Mouse (Mus musculus) kidney, embryonic 14.5 days (tissue): ENCODE measurements at regions not wholly inside any gene's neighbourhood (a gene's known extent, or its start where the extent isn't known, plus 50 kb on each side); places are given as distances from the start of the nearest gene placed in this dataset.

Source experiments
- ATAC-seq: fragments of 200-750 bp; cut with Nextera tagmentation; 2 replicates; pipeline ENCODE4 v1.8.0; 2017; ENCODE audit warnings: moderate number of reproducible peaks, mild to moderate bottlenecking, moderate TSS enrichment, moderate library complexity; ENCODE audit not compliant: low FRiP score, low TSS enrichment
- H3K27ac ChIP-seq: fragments of 300-500 bp; sonication (generic); 2 replicates; pipeline ENCODE4 v1.5.1; 2014; ENCODE audit warnings: low read depth, mild to moderate bottlenecking, low read length, moderate library complexity, mixed read lengths
- H3K27me3 ChIP-seq: fragments of 300-500 bp; sonication (generic); 2 replicates; pipeline ENCODE4 v1.6.1; 2014; ENCODE audit warnings: mild to moderate bottlenecking, low read length; ENCODE audit not compliant: control insufficient read depth, insufficient read depth
- H3K36me3 ChIP-seq: fragments of 300-500 bp; sonication (generic); 2 replicates; pipeline ENCODE4 v1.6.1; 2014; ENCODE audit warnings: low read length, mixed read lengths; ENCODE audit not compliant: control insufficient read depth, insufficient read depth
- H3K4me1 ChIP-seq: fragments of 300-500 bp; sonication (generic); 2 replicates; pipeline ENCODE4 v1.6.1; 2014; ENCODE audit warnings: low read length, mixed read lengths; ENCODE audit not compliant: control insufficient read depth, insufficient read depth
- H3K4me2 ChIP-seq: fragments of 300-500 bp; sonication (generic); replicated peaks from 2 replicates; pipeline ENCODE4 v1.6.1; 2014; ENCODE audit warnings: low read depth, mild to moderate bottlenecking, low read length
- H3K4me3 ChIP-seq: fragments of 300-500 bp; sonication (generic); 2 replicates; pipeline ENCODE4 v1.5.1; 2014; ENCODE audit warnings: mild to moderate bottlenecking, low read length
- H3K9ac ChIP-seq: fragments of 300-500 bp; sonication (generic); 2 replicates; pipeline ENCODE4 v1.6.1; 2014; ENCODE audit warnings: low read depth, mild to moderate bottlenecking, low read length, moderate library complexity
- H3K9me3 ChIP-seq: fragments of 300-500 bp; sonication (generic); 2 replicates; pipeline ENCODE4 v1.6.1; 2016; ENCODE audit warnings: low read length; ENCODE audit not compliant: control insufficient read depth
- WGBS: fragments of 180-500 bp; shearing (Covaris S2); extraction: QIAGEN DNeasy Blood & Tissue Kit; methylation state at CpG from one replicate; pipeline ENCODE4 v1.1.7; 2014; 5-methylcytosine and 5-hydroxymethylcytosine counted together

- Histone ChIP-seq H3K27me3 (no peaks in the 10 kb centered on the region), H3K9ac (peak overlapping the region; percentile 57), H3K4me1 (peaks cover 21% of the 10 kb centered on the region), H3K9me3 (no peaks in the 10 kb centered on the region), H3K27ac (peak overlapping the region; percentile 89), H3K4me2 (peak overlapping the region; percentile 56), H3K36me3 (no peaks in the 10 kb centered on the region), H3K4me3 (peak overlapping the region; percentile 34)
- ATAC-seq, result peak; percentile 97
- 1% methylated on average over 20 of the region's 21 CpGs for WGBS
Measured at GRCm38 (mm10) chr2:160451481-160452238, 84.8 kb upstream of the Mafb start.

- Histone ChIP-seq H3K27me3 (no peaks in the 10 kb centered on the region), H3K27ac (peak overlapping the region; percentile 89; the same call in 1 of the 2 replicates), H3K4me3 (peak overlapping the region; percentile 34), H3K9me3 (no peaks in the 10 kb centered on the region), H3K9ac (peak overlapping the region; percentile 57), H3K36me3 (no peaks in the 10 kb centered on the region), H3K4me1 (peaks cover 21% of the 10 kb centered on the region), H3K4me2 (peak overlapping the region; percentile 56)
- 29% methylated on average over 6 of the region's 6 CpGs for WGBS
- ATAC-seq, result no peak
Measured at GRCm38 (mm10) chr2:160452239-160452530, 85.3 kb upstream of the Mafb start.

GRCm38 (mm10) chr2:160452730-160453129 is 85.9 kb upstream of the Mafb start:
- H3K27me3 ChIP-seq, result no peaks in the 10 kb centered on the region
- H3K9ac ChIP-seq, result no peak overlapping the region
- no peak overlapping the region for H3K27ac ChIP-seq
- peaks cover 21% of the 10 kb centered on the region for H3K4me1 ChIP-seq
- no peak for ATAC-seq
- no peaks in the 10 kb centered on the region for H3K9me3 ChIP-seq
- no peak overlapping the region for H3K4me2 ChIP-seq
- H3K4me3 ChIP-seq, result no peak overlapping the region
- H3K36me3 ChIP-seq, result no peaks in the 10 kb centered on the region
- 86% methylated on average over 6 of the region's 6 CpGs for WGBS

- Histone ChIP-seq H3K36me3 (no peaks in the 10 kb centered on the region), H3K4me3 (no peak overlapping the region), H3K4me1 (peaks cover 14% of the 10 kb centered on the region), H3K27me3 (no peaks in the 10 kb centered on the region), H3K27ac (no peak overlapping the region), H3K9me3 (no peaks in the 10 kb centered on the region), H3K9ac (no peak overlapping the region), H3K4me2 (no peak overlapping the region)
- WGBS, result 76% methylated on average over 10 of the region's 10 CpGs
- ATAC-seq, result no peak
Measured at GRCm38 (mm10) chr2:160455617-160456016, 88.8 kb upstream of the Mafb start.

- Histone ChIP-seq H3K9ac (no peak overlapping the region), H3K9me3 (no peaks in the 10 kb centered on the region), H3K36me3 (no peaks in the 10 kb centered on the region), H3K27me3 (no peaks in the 10 kb centered on the region), H3K27ac (no peak overlapping the region), H3K4me1 (peaks cover 6% of the 10 kb centered on the region), H3K4me3 (no peak overlapping the region), H3K4me2 (no peak overlapping the region)
- 84% methylated on average over 8 of the region's 8 CpGs for WGBS
- no peak for ATAC-seq
Measured at GRCm38 (mm10) chr2:160456681-160457080, 89.8 kb upstream of the Mafb start.

GRCm38 (mm10) chr2:160471561-160471960 is 104.7 kb upstream of the Mafb start:
- 84% methylated on average over 4 of the region's 4 CpGs for WGBS
- H3K9ac ChIP-seq, result no peak overlapping the region
- H3K27me3 ChIP-seq, result no peaks in the 10 kb centered on the region
- no peaks in the 10 kb centered on the region for H3K4me1 ChIP-seq
- no peak overlapping the region for H3K4me3 ChIP-seq
- no peak for ATAC-seq
- no peaks in the 10 kb centered on the region for H3K9me3 ChIP-seq
- H3K36me3 ChIP-seq, result no peaks in the 10 kb centered on the region
- no peak overlapping the region for H3K4me2 ChIP-seq
- H3K27ac ChIP-seq, result no peak overlapping the region

- Histone ChIP-seq H3K9ac (no peak overlapping the region), H3K4me3 (no peak overlapping the region), H3K27ac (no peak overlapping the region), H3K36me3 (no peaks in the 10 kb centered on the region), H3K9me3 (no peaks in the 10 kb centered on the region), H3K4me1 (no peaks in the 10 kb centered on the region), H3K4me2 (no peak overlapping the region), H3K27me3 (no peaks in the 10 kb centered on the region)
- ATAC-seq, result no peak
- 93% methylated on average over 3 of the region's 3 CpGs for WGBS
Measured at GRCm38 (mm10) chr2:160476181-160476580, 109.3 kb upstream of the Mafb start.

GRCm38 (mm10) chr2:160479240-160479639 is 112.4 kb upstream of the Mafb start:
- 0 out of 2 replicates have a peak, but pooled peaks have one; percentile 58 for ATAC-seq
- WGBS, result 62% methylated on average over 7 of the region's 7 CpGs
- Histone ChIP-seq H3K9ac (no peak overlapping the region), H3K9me3 (no peaks in the 10 kb centered on the region), H3K27ac (no peak overlapping the region), H3K4me2 (no peak overlapping the region), H3K4me3 (no peak overlapping the region), H3K27me3 (no peaks in the 10 kb centered on the region), H3K4me1 (no peaks in the 10 kb centered on the region), H3K36me3 (no peaks in the 10 kb centered on the region)

GRCm38 (mm10) chr2:160485097-160485496 is 118.2 kb upstream of the Mafb start:
- Histone ChIP-seq H3K9me3 (no peaks in the 10 kb centered on the region), H3K4me1 (no peaks in the 10 kb centered on the region), H3K9ac (no peak overlapping the region), H3K4me3 (no peak overlapping the region), H3K36me3 (no peaks in the 10 kb centered on the region), H3K4me2 (no peak overlapping the region), H3K27me3 (no peaks in the 10 kb centered on the region), H3K27ac (no peak overlapping the region)
- WGBS, result 72% methylated on average over 5 of the region's 5 CpGs
- 0 out of 2 replicates have a peak, but pooled peaks have one; percentile 56 for ATAC-seq
